Mouse (Mus musculus) gastrocnemius, postnatal 4 days (tissue): Measurements from ENCODE around the gene Ppp1r3c. TPM values are rescaled to one million over a fixed set of nuclear protein-coding genes. Genes with fewer than 3 reads are reported as not detected.

Experiments
- DNase-seq, 2 experiments: peaks; one replicate each; pipeline ENCODE4 v3.0.0; 2021 to 2022; ENCODE audit warnings: low spot score in 2 of 2, mixed read lengths in 2 of 2
- total RNA-seq, 2 experiments: library from RNA; stranded (reverse); gene quantifications; 2 replicates each; pipeline ENCODE4 v1.2.3; 2021

The Ppp1r3c gene
- total RNA-seq, 2 experiments from 2014 or later, result 76.9 to 78.8 TPM

DNA sequence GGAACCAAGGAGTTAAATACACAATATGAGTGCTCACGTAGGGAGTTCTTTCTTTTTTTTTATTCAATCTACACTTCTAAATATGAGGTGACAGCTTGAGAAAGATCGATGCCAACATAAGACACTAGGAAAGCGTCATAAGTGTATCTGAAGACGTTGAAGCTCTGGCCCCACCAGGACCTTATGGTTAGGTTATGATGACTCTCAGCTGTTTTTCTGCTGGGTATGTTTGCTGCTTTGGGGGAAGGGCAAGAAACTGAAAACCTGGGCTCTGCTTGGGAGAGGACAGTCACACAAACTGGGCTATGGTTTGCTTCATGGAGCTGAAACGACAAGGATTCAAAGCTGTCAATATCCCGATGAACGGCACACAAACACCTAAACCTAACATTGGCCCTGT, 11.5 kb downstream of the Ppp1r3c start:
- DNase-seq, result no peak

DNA sequence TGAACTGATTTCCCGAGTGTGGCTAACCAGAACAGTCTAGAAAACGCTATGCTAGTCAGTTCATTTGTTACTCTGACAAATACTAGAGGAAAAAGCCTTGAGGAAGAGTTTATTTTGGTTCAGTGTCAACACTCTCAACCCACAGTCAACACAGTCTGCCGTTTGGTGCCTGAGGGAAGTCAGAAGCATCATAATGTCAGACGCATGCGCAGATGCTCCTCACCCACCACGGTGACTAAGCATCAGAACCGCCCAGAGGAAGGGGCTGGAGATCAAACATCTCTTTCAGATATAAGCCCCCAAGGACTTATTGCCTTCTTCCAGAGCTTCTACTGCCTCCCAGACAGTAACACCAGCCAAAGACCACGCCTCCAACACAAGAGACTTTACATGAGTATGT, 15.3 kb downstream of the Ppp1r3c start:
- DNase-seq, result no peak

DNA sequence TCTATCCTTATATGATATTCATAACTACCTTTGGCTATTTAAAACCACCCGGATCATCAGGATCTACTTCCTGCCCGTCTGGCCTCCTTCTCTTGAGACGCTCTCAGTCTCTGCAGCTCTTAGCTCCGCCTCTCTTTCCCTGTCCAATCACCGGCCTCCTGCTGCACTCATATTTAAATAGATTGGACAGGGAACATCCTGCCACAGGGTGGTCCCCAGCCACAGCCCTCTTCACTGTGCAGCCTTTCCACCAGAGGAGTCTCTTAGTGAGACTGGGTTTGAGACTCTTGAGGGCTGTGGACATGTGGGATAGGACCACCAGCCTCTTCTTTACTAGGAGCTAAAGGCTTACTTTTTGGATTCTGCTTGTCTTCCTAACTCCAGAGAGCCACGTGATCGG, 20.2 kb downstream of the Ppp1r3c start:
- no peak for DNase-seq

DNA sequence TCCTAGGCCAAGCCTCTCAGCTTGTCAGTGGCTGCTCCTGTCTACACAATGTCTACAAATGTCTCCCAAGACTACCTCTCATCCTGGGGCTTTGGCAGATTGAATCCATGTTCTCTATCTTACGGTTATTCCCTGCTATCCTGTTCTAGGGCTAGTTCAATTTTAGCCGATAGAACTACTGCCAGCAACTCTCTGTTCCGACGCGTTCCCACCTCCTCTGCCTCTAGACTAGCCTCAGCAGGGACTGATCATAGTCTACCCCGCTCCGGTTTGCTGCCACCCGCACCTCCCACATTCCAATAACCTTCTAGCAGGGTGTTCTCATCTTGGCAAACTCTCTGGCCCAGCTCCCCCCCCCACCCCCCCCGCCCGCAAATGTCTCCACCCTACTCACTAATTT, 20.9 kb downstream of the Ppp1r3c start:
- DNase-seq, result no peak

DNA sequence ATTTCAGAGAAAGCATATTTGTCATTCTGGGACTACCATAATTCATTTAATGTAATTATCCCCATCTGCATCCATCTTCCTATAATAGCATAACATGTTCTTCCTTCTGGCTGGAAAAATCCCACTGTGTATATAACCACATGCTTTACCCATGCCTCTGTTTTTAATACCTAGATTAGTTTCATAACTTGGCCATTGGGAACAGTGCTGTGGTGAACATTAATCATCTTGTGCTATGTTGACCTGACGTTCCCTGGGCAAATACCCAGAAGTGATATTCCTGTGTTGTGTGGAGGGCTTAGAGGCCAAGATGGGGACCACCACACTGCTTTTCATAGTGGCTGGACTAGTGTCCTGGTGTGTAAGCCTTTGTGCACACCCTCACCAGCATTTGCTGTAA, 22.0 kb downstream of the Ppp1r3c start:
- no peak for DNase-seq

DNA sequence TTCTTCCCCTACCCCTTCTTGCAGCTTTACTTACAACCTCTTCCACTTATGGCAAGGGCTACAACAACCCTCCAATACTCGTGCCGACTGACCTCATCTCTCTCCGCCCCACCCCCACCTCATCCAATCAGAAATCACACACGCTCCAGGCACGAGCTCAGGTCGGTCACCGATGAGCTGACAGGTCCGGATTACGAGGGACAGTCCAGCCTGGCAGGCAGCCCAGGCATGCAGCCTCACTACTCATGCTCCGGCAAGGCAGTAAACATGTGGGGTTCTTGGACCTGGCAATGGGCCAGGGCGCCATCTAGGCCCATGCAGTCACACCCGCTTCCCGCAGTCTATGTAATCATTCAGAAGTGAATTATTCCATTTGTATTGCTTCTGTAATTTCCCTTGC, 23.4 kb downstream of the Ppp1r3c start:
- DNase-seq, result peak in 1 of 2 experiments; percentile 33

DNA sequence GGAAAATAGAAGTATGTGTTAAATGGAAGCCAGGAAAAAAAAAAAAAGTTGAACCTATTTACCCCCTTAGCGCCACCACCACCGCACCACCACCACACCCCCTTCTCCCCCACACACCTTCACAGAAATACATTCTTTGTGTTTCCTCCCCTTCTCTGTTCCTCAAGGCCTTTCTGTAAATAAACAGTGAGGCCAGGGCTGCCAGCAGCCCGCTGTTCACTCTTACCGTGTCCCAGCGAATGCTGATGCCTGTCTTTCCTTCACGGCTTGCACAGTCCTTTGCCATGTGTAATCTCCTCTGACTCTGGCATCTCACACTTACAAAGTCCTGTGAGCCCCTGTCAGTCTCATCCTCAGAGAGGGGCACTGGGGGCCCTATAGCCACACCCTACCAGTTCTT, 30.3 kb downstream of the Ppp1r3c start:
- DNase-seq, result no peak

DNA sequence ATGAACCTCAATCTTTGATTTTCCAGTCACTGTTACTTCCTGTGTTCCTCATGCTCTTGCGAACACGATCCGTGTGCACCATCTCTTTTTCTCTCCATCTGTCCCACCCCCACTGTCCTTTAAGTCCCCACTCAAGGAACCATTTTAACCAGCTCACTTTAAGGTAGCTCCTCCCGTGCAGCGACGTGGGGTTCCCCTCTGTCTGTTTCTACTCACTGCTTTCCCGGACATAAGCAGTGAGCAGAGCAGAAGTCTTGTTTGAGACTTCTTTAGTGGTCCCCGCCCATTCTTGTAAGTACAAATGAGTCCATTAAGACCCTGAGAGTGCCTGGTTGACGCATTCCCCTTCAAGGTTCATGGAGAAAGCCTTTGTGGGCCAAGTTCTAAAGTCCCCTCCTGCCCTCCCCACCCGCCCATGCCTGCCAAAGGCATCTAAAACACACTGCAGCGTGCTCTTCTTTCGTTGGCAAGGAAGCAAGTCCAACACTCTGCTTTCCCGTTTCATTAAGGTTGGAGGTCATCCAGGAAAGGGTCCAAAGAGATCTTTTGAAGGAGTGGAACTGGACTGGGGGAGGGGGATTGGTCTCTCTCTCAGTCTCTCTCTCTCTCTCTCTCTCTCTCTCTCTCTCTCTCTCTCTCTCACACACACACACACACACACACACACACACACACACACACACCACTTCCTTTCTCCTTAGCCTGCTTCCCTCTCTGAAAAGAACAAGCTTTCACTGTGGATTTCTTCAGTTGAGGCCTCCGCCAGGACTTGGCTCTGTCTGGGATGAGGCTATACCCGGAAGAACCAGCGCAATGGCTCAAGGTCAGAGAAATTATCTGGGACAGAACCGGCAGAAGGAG, 30.9 kb downstream of the Ppp1r3c start:
- no peak for DNase-seq

DNA sequence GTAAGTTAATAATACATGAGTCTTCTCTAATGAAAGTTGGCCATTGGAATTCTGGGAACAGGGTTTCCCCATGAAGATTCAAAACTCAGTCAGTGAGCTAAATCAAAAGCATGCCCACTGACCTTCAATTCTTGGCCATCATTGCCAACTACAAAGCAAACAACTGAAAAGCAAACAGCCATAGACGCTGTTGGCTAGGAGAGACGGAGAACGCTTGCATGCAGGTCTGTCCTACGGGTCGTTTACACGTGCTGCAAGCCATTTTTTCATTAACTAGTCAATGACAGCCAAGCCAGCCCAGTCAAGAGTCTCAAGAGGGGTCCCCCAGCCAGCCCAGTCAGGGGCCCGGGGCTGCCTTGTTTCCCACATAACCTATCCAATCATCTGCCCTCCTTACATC, 31.7 kb downstream of the Ppp1r3c start:
- no peak for DNase-seq

DNA sequence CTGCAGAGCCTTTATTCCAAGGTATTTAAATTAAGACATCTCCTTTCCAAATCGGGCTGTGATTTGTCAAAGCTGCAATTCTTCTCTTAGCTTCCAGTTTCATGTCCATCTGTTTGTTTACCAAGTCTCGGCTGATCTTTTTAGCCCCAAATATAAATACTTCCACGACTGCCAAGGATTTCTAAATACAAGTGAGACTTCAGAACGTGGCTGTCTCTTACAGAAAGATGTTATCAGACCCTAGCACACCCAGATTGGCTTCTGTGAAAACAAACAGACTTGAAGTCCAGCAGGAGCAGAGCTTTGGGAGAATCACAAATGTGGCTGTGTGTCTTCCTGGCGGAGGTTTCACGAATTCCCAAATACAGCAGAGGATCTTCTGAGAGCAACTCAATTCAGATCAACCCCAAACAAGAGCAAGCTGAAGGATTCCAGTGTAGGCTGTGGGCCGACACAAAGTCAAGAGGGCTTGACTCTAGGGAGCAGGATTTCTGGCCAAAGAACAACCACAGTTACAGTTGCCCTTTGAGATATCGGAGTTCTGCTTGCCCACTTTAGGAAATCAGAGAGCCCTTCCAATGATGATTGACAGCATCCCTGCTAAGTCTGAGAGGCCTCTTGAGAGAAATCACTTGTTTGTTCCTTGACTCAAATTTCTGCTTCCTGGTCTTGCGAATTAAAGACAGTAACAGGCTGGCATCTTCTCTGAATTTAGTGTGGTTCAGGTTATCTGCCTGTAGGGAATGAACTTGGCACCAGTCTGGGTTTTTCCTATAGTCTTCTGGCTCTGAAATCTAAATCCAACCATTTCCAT, 34.4 kb downstream of the Ppp1r3c start:
- DNase-seq, result no peak

DNA sequence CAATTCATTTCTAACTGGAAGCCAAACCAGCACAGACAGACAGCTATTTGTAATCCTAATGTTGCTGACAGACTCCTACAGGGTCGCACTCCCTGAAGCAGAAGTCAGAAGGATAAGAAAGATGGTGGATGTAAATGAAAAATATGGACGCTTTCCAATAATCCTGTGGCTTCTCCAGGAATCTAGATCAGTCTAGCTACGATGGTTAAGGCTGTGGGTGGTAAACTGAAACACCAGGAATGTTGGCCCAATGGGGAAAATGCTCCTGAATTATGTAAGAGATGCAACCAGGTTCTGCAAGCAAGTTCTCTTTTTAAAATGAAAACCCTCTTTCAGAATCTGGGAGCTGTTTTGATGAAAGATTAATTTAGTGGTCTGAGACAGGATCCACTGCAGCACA, 35.1 kb downstream of the Ppp1r3c start:
- no peak for DNase-seq

DNA sequence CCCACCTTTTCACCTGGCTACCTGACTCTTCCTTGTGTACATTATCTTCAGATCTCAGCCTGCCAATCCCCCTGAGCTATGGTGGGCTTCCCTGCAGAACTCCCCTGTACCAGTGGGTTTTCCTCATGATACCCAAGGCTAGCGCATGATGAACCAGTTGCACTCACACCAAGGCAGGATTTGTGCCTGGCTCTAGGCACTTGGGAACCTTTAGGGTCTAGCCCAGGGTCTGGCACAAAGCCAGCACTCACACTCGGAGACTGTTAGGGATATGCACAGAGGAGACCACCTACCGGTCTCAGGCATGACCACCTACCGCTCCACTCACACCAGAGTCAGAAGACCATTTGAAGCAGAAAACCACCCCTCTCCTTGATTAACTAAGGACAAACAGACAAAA, 35.5 kb downstream of the Ppp1r3c start:
- DNase-seq, result no peak

DNA sequence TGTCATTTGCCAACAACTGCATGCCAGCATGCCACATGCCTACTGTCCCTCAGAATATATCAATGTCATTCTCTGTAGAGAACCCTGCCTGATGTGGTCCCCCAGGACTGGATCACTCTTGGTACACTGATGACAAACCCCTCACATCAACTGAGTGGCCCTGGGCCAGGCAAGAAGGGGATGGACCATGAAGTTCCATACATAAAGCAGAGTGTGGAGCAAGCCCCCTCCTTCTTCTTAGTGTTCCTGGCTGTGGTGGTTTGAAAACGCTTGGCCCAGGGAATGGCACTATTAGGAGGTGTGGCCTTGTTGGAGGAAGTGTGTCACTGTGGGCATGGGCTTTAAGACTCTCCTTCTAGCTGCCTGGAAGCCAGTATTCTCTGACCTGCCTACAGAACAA, 37.3 kb downstream of the Ppp1r3c start:
- no peak for DNase-seq

DNA sequence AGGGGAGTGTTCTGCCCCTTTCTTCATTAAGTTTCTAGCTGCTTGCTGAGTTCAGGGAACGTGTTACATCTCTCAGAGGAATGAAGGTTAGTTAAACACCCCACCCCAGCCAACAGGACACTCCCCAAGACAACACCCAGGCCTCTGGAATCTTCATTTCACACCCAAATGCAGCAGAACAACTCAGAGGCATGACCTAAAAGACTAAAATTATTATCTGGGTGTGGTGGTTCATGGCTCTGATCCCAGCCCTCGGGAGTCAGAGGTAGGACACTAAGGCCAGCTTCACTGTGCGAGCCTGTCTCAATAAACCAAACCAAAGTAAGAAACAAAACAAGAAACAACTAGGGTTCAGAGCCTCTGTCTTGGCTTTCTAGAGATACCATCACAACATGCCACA, 38.3 kb downstream of the Ppp1r3c start:
- DNase-seq, result no peak

DNA sequence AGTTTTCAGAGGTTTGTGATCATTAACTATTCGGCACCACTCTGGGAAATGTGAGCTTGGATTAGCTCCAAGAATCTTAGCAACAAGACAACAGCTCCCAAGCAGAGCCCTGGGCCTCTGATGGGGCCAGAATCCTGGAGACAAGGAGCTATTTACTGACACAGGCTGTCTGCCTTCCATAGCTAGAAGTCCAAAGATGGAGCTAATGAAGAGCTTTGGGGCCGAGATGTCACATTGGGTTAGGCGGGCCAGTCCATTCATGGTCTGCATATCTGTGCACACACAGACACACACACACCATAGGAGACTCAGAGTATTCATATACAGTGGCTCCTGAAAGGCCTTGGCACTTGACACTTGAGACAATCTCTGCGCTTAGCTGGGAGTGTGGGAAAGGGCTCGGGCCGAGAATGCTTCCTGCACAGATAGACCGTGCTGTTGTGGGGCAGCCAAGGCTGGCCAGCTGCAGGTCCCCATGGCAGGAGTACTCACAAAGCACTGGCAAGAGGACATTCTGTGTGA, 39.8 kb downstream of the Ppp1r3c start:
- no peak for DNase-seq

DNA sequence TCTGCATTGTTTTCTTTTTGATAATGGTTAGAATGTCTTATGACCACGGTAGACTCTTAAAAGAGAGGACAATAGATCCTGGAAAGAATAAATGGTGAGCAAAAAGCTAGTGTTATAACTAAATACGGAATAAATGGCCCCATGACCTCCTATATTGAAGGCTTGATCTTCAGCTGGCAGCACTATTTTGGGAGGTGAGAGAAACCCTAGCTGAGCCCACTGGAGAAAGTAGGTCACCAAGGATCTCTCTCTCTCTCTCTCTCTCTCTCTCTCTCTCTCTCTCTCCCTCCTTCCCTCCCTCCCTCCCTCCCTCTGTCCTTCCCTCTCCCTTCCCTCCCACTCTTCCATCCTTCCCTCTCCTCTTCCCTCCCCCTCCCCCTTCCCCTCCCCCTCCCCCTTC, 42.9 kb downstream of the Ppp1r3c start:
- DNase-seq, result no peak

DNA sequence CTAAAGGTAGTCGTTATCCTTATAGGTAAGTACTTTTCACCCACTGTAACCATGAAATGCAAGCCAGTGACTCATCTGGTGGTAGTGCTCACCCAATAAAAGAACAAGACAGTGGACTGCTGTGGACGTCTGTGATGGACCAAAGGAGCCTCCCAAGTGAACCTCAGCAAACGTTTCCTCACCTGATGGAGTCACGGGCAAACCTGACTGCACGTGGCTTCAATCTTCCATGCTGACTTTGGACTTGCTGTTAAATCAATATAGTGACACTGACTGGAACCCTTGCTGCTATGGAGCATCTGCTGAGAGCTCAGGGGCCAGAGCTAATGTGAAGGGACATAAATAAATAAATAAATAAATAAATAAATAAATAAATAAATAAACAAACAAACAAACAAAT, 44.5 kb downstream of the Ppp1r3c start:
- no peak for DNase-seq

DNA sequence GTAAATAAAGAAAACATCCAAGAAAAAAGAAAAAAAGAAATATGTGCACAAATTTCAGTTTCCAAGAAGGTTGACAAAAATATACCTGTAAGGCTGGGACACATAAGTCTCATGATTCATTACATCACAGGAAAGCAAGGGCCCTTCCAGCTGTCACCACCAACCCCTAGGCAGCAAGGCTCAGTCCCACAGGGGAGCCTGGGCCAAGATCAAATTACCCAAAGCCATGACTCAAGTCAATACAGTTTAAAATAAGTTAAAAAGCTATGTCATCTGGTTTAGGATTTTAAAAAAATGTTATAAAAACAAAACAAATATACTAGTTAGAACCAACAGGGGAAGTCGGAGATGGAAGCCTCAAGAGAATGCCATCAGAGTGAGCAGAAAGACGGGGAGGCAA, 45.2 kb downstream of the Ppp1r3c start:
- no peak for DNase-seq

DNA sequence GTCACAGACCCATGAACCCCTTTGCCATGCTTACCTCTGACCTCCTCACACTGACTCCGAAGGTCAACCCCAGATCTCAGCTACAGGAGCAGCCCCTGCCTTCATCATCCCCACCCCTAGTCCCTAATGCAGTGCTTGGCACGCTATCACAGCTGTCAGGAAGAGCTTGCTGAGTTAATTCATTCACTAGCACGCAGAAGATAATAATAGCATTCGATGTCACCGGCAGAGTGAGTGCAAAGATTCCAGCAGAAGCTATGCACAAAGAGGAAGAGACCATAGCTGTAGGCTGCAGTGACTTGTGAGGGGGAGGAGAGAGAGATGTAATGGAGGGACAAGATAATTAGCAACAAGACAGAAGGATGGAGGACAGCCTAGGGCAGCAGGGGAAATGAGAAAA, 47.2 kb downstream of the Ppp1r3c start:
- DNase-seq, result no peak

DNA sequence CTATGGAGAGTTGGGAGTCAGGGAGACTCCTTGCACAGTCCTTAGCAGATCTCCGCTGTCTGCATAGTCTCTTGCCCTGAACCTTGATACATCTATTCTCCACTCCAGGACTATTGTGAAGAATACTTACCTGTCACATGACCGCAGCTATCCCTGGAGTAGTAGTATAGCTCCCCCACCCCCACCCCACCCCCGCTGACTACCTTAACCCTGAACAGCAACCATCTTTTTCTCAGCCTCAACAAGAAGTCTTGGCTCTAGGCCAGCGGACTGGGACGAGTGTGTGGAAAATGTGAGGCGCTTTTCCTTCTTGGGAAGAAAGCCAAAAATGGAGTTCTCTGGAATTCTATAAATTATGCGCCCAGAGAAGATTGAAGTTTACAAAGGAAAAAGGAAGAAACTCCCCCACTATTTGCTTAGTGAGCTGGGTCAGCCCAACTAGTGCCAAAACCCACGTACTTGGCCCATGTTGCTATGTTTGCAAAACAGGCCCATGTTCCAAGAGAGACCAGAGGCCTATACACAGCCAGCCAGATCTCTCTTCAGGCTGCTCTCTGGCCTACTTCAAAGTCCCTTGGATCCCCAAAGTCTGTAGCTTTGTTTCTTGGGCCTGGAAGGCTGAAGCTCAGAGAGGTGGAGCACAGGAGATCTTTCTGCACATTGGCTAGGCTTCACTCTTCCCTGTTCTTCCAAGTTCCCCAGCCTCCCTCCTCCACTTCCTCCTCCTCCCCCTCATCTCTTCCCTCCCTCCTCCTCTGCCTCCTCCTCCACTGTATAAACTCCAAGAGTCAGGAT, 48.4 kb downstream of the Ppp1r3c start:
- peak; percentile 71 to 86 for DNase-seq

DNA sequence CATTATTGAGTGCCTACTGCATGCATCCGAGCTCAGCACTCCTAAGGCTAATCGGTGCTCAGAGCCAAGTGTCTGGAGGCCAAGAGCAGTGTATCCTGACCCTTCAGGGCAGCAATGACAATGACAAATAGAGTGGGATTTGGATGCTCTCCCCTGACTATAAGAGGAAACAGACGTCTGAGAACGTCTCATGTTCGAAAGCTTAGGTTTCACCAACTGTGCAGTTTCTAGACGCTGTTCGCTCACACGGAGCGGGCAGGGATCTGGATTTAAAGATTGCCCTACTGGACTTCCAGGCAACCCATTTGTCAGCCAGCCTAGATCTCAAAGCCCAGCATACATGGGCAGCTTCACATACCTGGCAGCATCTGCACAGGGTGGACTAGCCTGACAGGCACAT, 49.4 kb downstream of the Ppp1r3c start:
- DNase-seq, result no peak

DNA sequence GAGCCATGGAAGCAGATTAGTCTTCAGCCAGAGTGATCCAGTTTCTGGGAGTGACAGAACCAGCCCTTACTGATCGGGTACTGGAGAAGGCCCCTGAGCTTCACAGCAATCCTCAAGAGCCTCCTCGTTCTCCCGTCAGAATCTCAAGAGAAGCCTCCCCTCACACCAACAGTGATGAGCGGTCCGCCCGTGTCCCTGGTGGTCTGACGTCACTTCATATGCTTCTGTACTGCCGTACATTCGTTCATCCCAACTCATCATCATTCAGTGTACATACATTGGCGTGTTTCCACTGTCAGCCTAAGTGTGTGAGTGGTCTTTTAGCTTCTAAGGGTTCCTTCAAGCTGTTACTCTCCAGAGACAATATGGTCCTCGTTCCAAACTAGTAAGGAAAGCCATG, 50.4 kb downstream of the Ppp1r3c start:
- no peak for DNase-seq
